Mouse (Mus musculus) CD4-positive, CD25-positive, alpha-beta regulatory T cell, adult 4 months (primary cell): ENCODE results near the gene Dgkh. TPM values are rescaled to one million over a fixed set of nuclear protein-coding genes. Genes with fewer than 3 reads are reported as not detected.
"Not testable (repeated sequence)": the region's sequence is repeated elsewhere in the genome, so short reads cannot be mapped to it uniquely, and the experiment has no call there.

ENCODE experiments used
- ATAC-seq: one replicate; pipeline ENCODE4 v1.8.0; 2017
- polyA plus RNA-seq, 2 experiments: library from polyadenylated mRNA; unstranded; fragments of 100-300 nt; shearing (Covaris generic); gene quantifications; one replicate each; pipeline ENCODE4 v1.2.1; 2017

The Dgkh gene
- polyA plus RNA-seq, 2 experiments from 2014 or later, result 2.6 to 3.0 TPM

- ATAC-seq, result no peak
Observed at GRCm38 (mm10) chr14:78627516-78628275, 104.9 kb downstream of the Dgkh start.

DNA sequence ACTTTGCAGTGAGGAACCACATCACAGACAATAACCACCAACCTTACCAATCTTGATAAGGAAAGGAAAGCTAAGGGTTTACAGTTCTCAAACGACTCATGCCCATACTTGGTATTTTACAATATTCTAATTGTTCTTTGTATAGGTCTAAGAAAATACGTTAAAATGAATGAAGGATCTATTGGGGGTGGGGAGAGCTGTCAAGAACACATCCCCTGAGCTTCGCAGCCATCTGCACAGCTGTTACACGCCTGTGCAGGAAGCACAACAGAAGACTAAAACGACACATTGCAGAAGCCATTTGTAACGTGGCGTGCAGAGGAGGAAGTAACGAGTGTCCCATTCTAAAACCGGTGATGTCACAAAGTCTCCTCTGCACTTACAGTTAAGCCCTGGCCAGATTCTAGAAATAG lies 113.7 kb downstream of the Dgkh start:
- peak; percentile 86 for ATAC-seq

- ATAC-seq, result no peak
Observed at GRCm38 (mm10) chr14:78613569-78613968, 119.0 kb downstream of the Dgkh start.

- peak; percentile 87 for ATAC-seq
Observed at GRCm38 (mm10) chr14:78612111-78612788, 120.3 kb downstream of the Dgkh start.

- no peak for ATAC-seq
Observed at GRCm38 (mm10) chr14:78594916-78595315, 137.7 kb downstream of the Dgkh start.

- ATAC-seq, result no peak
Observed at GRCm38 (mm10) chr14:78592965-78593364, 139.6 kb downstream of the Dgkh start.

DNA sequence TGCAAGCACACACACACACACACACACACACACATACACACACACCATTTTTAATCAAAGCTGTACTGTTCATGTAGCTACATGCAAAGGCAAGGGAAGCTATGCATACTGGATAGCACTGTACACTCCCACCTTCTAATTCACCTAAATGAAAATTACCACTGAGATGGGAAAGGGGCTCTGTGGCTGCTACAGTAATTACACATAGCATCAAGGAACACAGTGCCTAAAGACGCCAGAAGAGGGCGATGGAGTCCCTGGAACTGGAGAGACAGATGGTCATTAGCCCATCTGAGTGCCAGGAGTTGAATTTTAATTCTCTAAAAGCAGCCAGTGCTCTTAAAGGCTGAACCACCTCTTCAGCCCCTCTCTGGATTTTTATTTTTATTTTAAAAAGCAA lies 142.2 kb downstream of the Dgkh start:
- no peak for ATAC-seq

DNA sequence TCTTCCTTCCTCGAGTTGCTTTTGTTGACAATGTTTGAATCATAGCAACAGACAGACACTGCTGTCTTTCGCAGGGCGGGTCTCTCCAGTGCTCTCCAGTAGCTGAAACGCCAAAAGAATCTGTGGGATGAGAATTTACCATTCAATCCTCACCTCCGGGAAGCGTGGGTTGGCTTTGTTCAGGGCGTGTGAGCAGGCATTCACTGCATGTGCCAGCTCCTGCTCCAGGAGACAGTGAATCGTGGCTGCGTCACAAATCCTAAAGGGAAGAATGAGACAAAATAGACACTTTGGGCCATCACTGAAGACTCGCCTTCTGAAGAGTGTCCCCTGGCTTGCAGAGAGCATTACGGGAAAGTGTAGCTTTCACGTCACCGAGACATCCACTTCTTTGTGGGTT lies 148.4 kb downstream of the Dgkh start:
- ATAC-seq, result no peak

GRCm38 (mm10) chr14:78583168-78583567 lies 149.4 kb downstream of the Dgkh start:
- ATAC-seq, result no peak

DNA sequence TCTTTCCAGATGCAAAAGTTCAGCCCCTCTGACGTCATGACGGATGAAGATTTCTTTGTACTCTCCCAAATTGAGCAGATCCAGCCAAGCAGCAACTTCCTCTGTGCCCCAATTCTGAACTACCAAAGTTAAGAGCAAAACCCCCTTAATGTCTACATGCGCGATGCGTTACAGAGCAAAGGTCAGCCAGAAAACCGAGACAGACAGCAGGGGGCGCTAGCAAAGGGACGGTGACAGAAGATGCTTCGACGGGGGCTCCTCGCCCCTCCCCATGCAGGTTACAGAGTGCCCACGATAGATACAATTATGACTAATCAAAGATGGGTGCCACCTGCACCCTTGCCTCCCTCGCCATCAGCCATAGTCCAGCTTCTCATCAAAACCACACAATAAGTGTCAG lies 156.7 kb downstream of the Dgkh start:
- no peak for ATAC-seq

- ATAC-seq, result no peak
Observed at GRCm38 (mm10) chr14:78568410-78568809, 164.2 kb downstream of the Dgkh start.

- ATAC-seq, result no peak
Observed at GRCm38 (mm10) chr14:78566431-78566830, 166.1 kb downstream of the Dgkh start.

DNA sequence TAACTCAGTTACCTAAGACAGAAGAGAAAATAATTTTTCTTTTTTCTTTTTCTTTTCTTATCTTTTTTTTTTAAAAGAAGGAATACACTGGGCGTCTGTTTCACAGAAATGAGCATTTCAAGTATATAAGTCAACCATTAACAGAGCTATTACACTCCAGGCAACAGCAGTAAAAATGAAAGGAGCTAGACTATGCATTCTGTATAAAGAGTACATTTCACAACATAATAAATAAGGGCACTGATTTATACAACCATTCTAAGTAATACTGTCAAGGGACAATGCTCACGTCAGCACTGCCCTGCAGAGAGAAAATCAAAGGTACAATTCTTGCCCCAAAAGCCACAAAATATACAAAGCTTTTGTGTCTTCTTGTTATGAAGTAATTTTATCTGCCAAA lies 168.3 kb downstream of the Dgkh start:
- ATAC-seq, result no peak

GRCm38 (mm10) chr14:78563211-78563610 lies 169.4 kb downstream of the Dgkh start:
- ATAC-seq, result no peak

DNA sequence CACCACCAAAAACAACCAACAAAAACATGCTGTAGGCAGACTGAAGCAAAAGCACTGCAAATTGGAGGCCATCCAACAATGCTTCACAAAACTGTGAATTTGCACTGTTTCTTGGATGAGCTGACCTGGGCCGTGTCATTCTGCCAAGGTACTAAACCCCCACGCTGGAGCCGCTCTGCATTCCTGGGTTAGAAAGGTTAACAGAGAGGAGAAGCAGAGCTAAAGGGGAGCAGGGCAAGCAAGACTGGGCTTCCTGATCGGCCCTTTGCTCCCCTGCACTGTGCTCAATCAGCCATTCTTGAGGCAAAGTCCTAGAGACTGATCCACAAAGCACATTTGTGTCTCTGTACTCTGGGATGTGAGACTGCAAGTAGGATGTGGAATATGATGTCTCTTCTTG lies 170.5 kb downstream of the Dgkh start:
- no peak for ATAC-seq

- ATAC-seq, result peak; percentile 98
Observed at GRCm38 (mm10) chr14:78559042-78559441, 173.5 kb downstream of the Dgkh start.

- not testable (repeated sequence) for ATAC-seq
Observed at GRCm38 (mm10) chr14:78554830-78555229, 177.7 kb downstream of the Dgkh start.

DNA sequence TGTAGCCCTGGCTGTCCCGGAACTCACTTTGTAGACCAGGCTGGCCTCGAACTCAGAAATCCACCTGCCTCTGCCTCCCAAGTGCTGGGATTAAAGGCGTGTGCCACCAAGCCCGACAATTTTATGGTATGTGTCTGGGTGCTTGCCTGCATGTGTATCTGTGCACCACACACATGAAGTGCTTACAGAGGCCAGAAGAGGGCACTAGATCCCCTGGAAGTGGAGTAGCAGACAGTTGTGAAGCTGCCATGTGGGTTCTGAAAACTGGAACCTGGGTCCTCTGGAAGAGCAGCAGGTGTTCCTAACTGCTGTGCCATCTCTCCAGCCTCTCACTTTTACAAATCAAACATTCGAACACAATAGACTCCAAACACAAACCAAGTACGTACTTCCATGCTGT lies 178.9 kb downstream of the Dgkh start:
- ATAC-seq, result no peak

DNA sequence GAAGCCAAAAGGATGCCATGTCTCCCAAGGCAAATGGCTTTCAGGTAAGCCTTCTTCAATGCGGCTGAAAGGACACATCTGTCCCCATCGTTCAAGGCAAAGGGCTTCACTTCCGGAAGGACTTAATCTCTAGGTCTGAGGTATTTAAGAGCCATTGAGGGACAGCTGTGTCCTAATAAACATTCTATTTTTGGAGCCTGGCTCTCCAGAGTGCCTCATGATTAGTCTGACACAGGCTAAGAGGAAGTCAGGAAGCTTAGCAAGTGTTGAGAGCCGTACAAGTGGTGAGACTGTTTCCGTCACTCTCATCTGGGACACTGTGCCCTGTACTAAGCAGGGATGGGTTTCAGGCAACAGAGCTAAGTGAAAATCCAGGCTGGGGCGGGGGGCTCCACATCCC lies 183.8 kb downstream of the Dgkh start:
- ATAC-seq, result no peak

GRCm38 (mm10) chr14:78541319-78541718 lies 191.3 kb downstream of the Dgkh start:
- no peak for ATAC-seq

- ATAC-seq, result no peak
Observed at GRCm38 (mm10) chr14:78539821-78540220, 192.8 kb downstream of the Dgkh start.

DNA sequence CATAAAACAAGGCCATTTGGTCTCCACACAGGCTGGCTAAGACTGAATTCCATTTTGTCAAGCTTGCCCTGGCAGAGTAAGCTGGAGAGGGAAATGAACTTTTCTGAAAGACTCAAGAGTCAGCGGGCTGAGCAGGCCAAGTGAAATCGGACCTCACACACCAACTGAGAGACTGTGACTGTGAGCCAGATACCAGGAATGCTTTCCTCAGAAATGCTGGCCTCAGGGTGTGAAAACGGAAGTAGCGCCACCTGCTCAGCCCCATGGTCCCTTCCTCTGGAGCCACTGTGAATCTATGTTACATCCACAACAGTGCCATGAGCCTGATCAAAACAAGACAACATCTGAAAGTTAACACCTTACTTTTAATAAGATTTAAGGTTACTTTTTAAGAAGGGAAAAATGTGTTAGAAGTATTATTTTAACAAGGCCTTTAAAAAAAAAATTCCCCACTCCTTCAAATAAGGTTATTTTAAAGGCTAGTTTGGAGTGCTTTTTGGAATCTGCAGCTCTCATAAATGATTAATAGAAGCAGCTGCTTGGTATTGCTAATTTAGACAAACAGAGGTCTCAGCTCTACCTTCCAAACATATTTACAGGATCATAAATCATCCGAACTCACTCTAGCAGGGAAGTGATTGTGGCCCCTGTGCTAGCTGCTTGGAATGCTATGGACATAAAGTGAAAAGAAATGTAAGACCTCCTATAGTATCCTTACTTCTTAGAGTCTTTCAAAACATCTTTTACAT lies 193.8 kb downstream of the Dgkh start:
- ATAC-seq, result no peak

GRCm38 (mm10) chr14:78537551-78537950 lies 195.0 kb downstream of the Dgkh start:
- no peak for ATAC-seq
